Mouse (Mus musculus): Measurements from ENCODE around the gene Ephb4. TPM values are rescaled to one million over a fixed set of nuclear protein-coding genes. Genes with fewer than 3 reads are reported as not detected.

Gene Ephb4
- polyA plus RNA-seq (2015; fragmentation: Nextera tagmentation; extraction: Ambion mirVana) = 13.3 and 15.7 TPM in 2 replicates

GRCm38 (mm10) chr5:137349384-137350204, at the start of gene Ephb4:
Ephb4 (plus strand) TSS chr5:137350109.

GRCm38 (mm10) chr5:137307071-137307912, 42.6 kb upstream of the Ephb4 start, which contains the start of gene Srrt:
Srrt (minus strand) TSS chr5:137307674.

GRCm38 (mm10) chr5:137314193-137315083, 35.5 kb upstream of the Ephb4 start, which contains the start of gene Trip6:
Trip6 (minus strand) TSS chr5:137314404.

GRCm38 (mm10) chr5:137333512-137334174, 16.3 kb upstream of the Ephb4 start, which contains the start of gene Slc12a9:
Slc12a9 (minus strand) TSS chr5:137333597.

Other genes with a start within 250 kb of the Ephb4 start
- 6.0 and 8.6 TPM in 2 replicates for gene Trim56, start 233.9 kb upstream of the Ephb4 start, polyA plus RNA-seq (2015; fragmentation: Nextera tagmentation; extraction: Ambion mirVana)
- 0.17 TPM in 1 of 2 replicates, not detected in the other for gene Muc3, start 200.8 kb upstream of the Ephb4 start, polyA plus RNA-seq (2015; fragmentation: Nextera tagmentation; extraction: Ambion mirVana)
- gene Muc3a, start 137.7 kb upstream of the Ephb4 start, polyA plus RNA-seq (2015; fragmentation: Nextera tagmentation; extraction: Ambion mirVana) = 8.6 and 9.4 TPM in 2 replicates
- 0.51 and 0.58 TPM in 2 replicates for gene Ache, start 62.6 kb upstream of the Ephb4 start, polyA plus RNA-seq (2015; fragmentation: Nextera tagmentation; extraction: Ambion mirVana)
- 7.9 and 9.2 TPM in 2 replicates for gene Ufsp1, start 55.5 kb upstream of the Ephb4 start, polyA plus RNA-seq (2015; fragmentation: Nextera tagmentation; extraction: Ambion mirVana)
- gene Srrt, start 42.4 kb upstream of the Ephb4 start, polyA plus RNA-seq (2015; fragmentation: Nextera tagmentation; extraction: Ambion mirVana) = 36.3 and 36.5 TPM in 2 replicates
- gene Trip6, start 35.7 kb upstream of the Ephb4 start, polyA plus RNA-seq (2015; fragmentation: Nextera tagmentation; extraction: Ambion mirVana) = 62.3 and 68.0 TPM in 2 replicates
- gene Slc12a9, start 16.5 kb upstream of the Ephb4 start, polyA plus RNA-seq (2015; fragmentation: Nextera tagmentation; extraction: Ambion mirVana) = 6.9 and 8.4 TPM in 2 replicates
- 0.08 and 0.11 TPM in 2 replicates for gene Zan, start 127.0 kb downstream of the Ephb4 start, polyA plus RNA-seq (2015; fragmentation: Nextera tagmentation; extraction: Ambion mirVana)
- gene Pop7, start 152.4 kb downstream of the Ephb4 start, polyA plus RNA-seq (2015; fragmentation: Nextera tagmentation; extraction: Ambion mirVana) = 36.8 and 39.2 TPM in 2 replicates
- 5.4 and 7.0 TPM in 2 replicates for gene Gigyf1, start 168.4 kb downstream of the Ephb4 start, polyA plus RNA-seq (2015; fragmentation: Nextera tagmentation; extraction: Ambion mirVana)
- gene Epo, start 183.1 kb downstream of the Ephb4 start, polyA plus RNA-seq (2015; fragmentation: Nextera tagmentation; extraction: Ambion mirVana) = not detected in 2 replicates
- 303 and 312 TPM in 2 replicates for gene Gnb2, start 183.4 kb downstream of the Ephb4 start, polyA plus RNA-seq (2015; fragmentation: Nextera tagmentation; extraction: Ambion mirVana)
- gene Actl6b, start 203.4 kb downstream of the Ephb4 start, polyA plus RNA-seq (2015; fragmentation: Nextera tagmentation; extraction: Ambion mirVana) = 0.14 TPM in 1 of 2 replicates, not detected in the other
- 0.59 and 0.67 TPM in 2 replicates for gene Tfr2, start 219.7 kb downstream of the Ephb4 start, polyA plus RNA-seq (2015; fragmentation: Nextera tagmentation; extraction: Ambion mirVana)

Measured in urinary bladder, postnatal 0 days (tissue).